Mouse (Mus musculus) neural tube, embryonic 15.5 days (tissue): ENCODE data around the gene Ugt1a8. TPM values are rescaled to one million over a fixed set of nuclear protein-coding genes. Genes with fewer than 3 reads are reported as not detected.

ENCODE experiments used
- ATAC-seq: fragments of 200-750 bp; cut with Nextera tagmentation; 2 replicates; pipeline ENCODE4 v1.8.0; 2017; ENCODE audit warnings: mild to moderate bottlenecking, moderate TSS enrichment, moderate library complexity; ENCODE audit not compliant: low FRiP score
- H3K27ac ChIP-seq: fragments of 300-500 bp; sonication (generic); replicated peaks from 2 replicates; pipeline ENCODE4 v1.5.1; 2015; ENCODE audit warnings: mild to moderate bottlenecking, inconsistent platforms
- H3K27me3 ChIP-seq: fragments of 300-500 bp; sonication (generic); replicated peaks from 2 replicates; pipeline ENCODE4 v1.6.1; 2015; ENCODE audit warnings: inconsistent platforms
- H3K36me3 ChIP-seq: fragments of 300-500 bp; sonication (generic); 2 replicates; pipeline ENCODE4 v1.6.1; 2015; ENCODE audit warnings: inconsistent platforms
- H3K4me1 ChIP-seq: fragments of 300-500 bp; sonication (generic); 2 replicates; pipeline ENCODE4 v1.6.1; 2015; ENCODE audit warnings: inconsistent platforms
- H3K4me2 ChIP-seq: fragments of 300-500 bp; sonication (generic); 2 replicates; pipeline ENCODE4 v1.6.1; 2015; ENCODE audit warnings: inconsistent platforms, mild to moderate bottlenecking, moderate library complexity
- H3K4me3 ChIP-seq: fragments of 300-500 bp; sonication (generic); replicated peaks from 2 replicates; pipeline ENCODE4 v1.5.1; 2015; ENCODE audit warnings: mild to moderate bottlenecking, inconsistent platforms
- H3K9ac ChIP-seq: fragments of 300-500 bp; sonication (generic); replicated peaks from 2 replicates; pipeline ENCODE4 v1.6.1; 2015; ENCODE audit warnings: mild to moderate bottlenecking, inconsistent platforms
- H3K9me3 ChIP-seq: fragments of 300-500 bp; sonication (generic); replicated peaks from 2 replicates; pipeline ENCODE4 v1.6.1; 2016; ENCODE audit warnings: inconsistent platforms
- WGBS: fragments of 180-500 bp; shearing (Covaris S2); methylation state at CpG from one replicate; pipeline ENCODE4 v1.1.7; 2015; ENCODE audit warnings: mixed read lengths; 5-methylcytosine and 5-hydroxymethylcytosine counted together
- polyA plus RNA-seq: library from polyadenylated mRNA; unstranded; fragments of >200 nt; fragmentation: Nextera tagmentation; extraction: Ambion mirVana; gene quantifications from 2 replicates; pipeline ENCODE4 v1.2.1, GENCODE M21; 2015

Gene Ugt1a8
- polyA plus RNA-seq, 1 experiment from 2014 or later = not detected

DNA sequence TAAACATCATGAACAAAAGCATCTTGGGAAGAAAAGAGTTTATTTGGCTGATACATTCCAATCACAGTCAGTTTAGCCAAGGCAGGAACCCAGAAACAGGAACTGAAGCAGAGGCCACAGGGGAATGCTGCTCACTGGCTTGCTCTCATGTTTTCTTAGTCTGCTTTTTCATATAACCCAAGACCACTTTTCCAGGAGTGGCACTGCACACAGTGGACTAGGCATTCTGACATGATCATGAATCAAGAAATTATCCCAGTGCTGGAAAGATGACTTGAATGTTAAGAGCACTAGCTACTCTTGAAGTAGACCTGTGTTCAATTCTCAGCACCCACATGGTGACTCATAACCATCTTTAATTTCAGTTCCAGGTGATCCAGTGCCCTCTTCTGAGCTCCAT lies 138.1 kb downstream of the Ugt1a8 start:
- no peaks in the 10 kb centered on the region for H3K27me3 ChIP-seq

DNA sequence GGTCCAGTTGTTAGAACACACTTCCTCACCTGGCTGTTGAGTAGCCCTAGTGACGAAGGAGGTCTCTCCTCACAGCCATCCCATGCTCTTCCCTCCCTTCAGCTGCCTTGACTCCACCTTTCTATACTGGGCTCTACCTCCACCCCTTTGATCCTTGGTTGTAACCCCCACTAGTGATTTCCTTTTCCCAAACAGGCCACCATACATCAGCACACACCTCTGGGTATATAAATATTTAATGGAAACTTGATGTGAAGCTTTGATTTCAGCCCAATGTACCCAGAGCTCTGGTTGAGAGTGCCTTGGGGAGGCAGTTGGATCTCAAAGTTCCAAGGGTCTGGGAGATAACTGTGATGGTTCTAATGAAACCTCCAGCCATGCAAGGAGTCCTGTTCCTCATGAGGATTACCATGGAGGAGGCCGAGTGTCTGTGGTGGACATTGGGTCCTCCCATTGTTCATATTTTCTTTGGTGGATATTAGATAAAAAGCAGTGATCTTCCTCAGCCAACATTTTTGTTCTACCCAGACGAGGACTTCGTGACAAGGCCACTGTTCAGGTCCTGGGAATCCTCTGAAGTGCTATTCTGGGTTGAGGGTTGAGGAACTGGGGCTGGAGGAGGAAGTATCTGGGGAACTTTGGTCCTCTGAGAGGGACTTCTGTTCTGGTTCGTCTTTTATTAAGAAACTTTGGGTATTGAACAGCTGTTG lies 139.2 kb downstream of the Ugt1a8 start, which contains the start of gene Mroh2a:
Gene Mroh2a, plus strand, starts transcription at position 317 of the 710 bp plus-strand sequence.
- no peaks in the 10 kb centered on the region for H3K4me1 ChIP-seq
- no peak within 1 kb of the TSS for H3K27ac ChIP-seq
- no peak for ATAC-seq
- H3K27me3 ChIP-seq = no peaks in the 10 kb centered on the region
- peaks cover 70% of the 10 kb centered on the region for H3K9me3 ChIP-seq
- 59% methylated on average over 5 of the region's 5 CpGs for WGBS
- no peak within 1 kb of the TSS for H3K4me2 ChIP-seq
- no peak within 1 kb of the TSS for H3K4me3 ChIP-seq
- H3K9ac ChIP-seq = no peak within 1 kb of the TSS
- H3K36me3 ChIP-seq = no peaks in the 10 kb centered on the region

More for the DNA sequence above, 138.1 kb downstream of the Ugt1a8 start:
- Histone ChIP-seq H3K36me3 (no peaks in the 10 kb centered on the region), H3K9ac (no peak overlapping the region), H3K9me3 (peaks cover 59% of the 10 kb centered on the region), H3K4me3 (no peak overlapping the region), H3K4me1 (no peaks in the 10 kb centered on the region), H3K27ac (no peak overlapping the region), H3K4me2 (no peak overlapping the region)
- ATAC-seq = no peak

DNA sequence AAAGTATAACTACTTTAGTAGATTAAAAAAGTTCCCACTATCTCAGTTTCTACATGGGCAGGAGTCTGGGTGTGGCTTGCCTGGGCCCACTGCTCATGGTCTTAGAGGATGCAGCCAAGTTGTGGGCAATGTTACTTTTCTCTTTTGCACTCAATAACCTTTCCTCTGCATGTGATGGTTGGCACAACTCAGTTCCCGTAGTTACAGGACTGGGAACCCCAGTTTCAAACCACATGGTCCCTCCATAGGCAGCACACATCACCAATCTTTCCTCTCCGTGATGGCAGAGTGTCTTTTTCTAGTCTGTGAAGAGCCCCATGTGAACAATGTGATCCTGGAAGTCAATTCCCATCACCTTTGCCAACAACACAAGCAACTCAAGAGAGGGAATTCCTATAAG lies 139.9 kb downstream of the Ugt1a8 start:
- Histone ChIP-seq H3K9me3 (peaks cover 72% of the 10 kb centered on the region), H3K4me2 (no peak overlapping the region), H3K27me3 (no peaks in the 10 kb centered on the region), H3K36me3 (no peaks in the 10 kb centered on the region), H3K9ac (no peak overlapping the region), H3K4me3 (no peak overlapping the region), H3K27ac (no peak overlapping the region), H3K4me1 (no peaks in the 10 kb centered on the region)
- WGBS = 61% methylated on average over 2 of the region's 2 CpGs
- ATAC-seq = no peak

DNA sequence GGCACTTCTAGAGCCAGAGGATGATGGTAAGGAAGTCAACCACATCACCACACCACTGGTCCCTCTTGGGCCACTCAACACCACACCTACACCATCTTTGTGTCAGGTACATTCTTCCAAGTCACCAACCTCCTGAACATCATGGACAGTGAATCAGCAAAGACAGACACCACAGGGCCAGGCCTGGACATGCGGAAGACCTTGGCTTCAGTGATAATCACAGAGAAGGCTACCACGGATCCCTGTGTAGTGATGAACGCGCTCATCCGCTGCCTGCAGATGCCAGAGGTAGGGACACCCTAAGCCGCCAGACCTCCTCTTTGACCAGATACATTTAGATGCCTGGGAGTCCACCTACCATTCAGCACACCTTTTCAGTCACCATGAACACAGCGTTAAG lies 140.5 kb downstream of the Ugt1a8 start:
- Histone ChIP-seq H3K9ac (no peak overlapping the region), H3K4me2 (no peak overlapping the region), H3K9me3 (peaks cover 78% of the 10 kb centered on the region), H3K4me1 (no peaks in the 10 kb centered on the region), H3K4me3 (no peak overlapping the region), H3K27ac (no peak overlapping the region), H3K36me3 (no peaks in the 10 kb centered on the region), H3K27me3 (no peaks in the 10 kb centered on the region)
- 72% methylated on average over 7 of the region's 7 CpGs for WGBS
- ATAC-seq = no peak

DNA sequence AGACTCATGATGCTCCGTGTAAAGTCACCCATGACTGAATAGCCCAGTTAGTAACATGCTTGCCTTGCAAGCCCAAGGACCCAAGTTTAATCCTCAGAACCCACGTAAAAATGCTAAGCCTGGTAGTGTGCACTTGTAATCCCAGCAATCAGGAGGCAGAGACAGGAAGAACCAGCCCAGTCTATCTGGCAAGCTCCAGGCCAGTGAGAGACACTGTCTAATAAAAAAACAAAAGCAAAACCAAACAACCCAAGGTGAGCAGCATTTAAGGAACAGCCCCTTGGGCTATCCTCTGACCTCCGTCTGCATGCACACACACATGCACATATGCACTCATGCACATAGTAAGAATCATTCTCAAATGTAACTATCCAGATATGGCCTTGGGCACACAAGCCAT lies 142.0 kb downstream of the Ugt1a8 start:
- no peak overlapping the region for H3K4me2 ChIP-seq
- 83% methylated on average over 3 of the region's 3 CpGs for WGBS
- H3K9me3 ChIP-seq = peaks cover 91% of the 10 kb centered on the region
- no peak overlapping the region for H3K27ac ChIP-seq
- no peak overlapping the region for H3K9ac ChIP-seq
- H3K36me3 ChIP-seq = no peaks in the 10 kb centered on the region
- H3K4me3 ChIP-seq = no peak overlapping the region
- H3K27me3 ChIP-seq = no peaks in the 10 kb centered on the region
- H3K4me1 ChIP-seq = no peaks in the 10 kb centered on the region
- ATAC-seq = no peak

DNA sequence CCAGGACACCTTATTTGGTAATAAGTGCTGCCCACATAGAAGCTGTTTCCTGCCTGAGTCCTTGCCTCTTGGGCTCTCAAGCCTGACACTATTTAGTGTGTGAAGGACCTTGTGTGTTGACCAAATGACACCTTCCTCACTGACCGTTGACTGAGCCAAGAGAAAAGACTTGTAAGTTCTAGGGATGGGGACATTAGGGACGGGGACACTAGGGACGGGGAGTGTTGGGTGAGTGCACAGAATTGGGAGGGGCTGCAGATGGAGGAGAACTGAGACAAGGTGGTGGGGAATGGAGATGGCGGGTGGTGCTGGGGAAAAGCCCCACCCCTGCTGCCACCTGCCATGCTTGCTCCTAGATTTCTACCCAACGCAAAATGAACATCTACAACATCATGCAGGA lies 142.4 kb downstream of the Ugt1a8 start:
- no peaks in the 10 kb centered on the region for H3K27me3 ChIP-seq
- no peaks in the 10 kb centered on the region for H3K4me1 ChIP-seq
- no peak overlapping the region for H3K9ac ChIP-seq
- WGBS = 88% methylated on average over 5 of the region's 5 CpGs
- H3K4me3 ChIP-seq = no peak overlapping the region
- H3K36me3 ChIP-seq = no peaks in the 10 kb centered on the region
- H3K9me3 ChIP-seq = peaks cover 95% of the 10 kb centered on the region
- H3K27ac ChIP-seq = no peak overlapping the region
- no peak overlapping the region for H3K4me2 ChIP-seq
- ATAC-seq = no peak

DNA sequence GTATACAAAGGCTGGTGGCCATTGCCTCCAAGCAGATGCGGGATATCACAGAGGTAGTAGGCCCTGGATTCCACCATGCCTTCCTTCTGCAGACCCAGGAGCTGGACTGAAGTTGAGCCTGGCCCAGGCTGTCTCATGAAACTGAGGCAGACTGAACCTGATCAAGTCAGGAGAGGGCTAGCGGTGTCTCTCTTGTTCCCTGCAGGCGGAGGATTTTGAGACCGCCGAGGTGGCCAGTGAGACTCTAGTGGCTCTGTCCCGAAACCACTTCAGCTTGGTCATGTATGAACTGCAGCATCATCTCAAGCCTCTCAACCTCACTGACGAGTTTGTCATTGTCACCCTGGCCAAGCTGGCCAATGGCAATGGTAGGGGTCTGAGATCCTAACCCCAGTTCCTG lies 142.8 kb downstream of the Ugt1a8 start:
- WGBS = 73% methylated on average over 7 of the region's 7 CpGs
- Histone ChIP-seq H3K27me3 (no peaks in the 10 kb centered on the region), H3K9ac (no peak overlapping the region), H3K27ac (no peak overlapping the region), H3K4me2 (no peak overlapping the region), H3K4me3 (no peak overlapping the region), H3K36me3 (no peaks in the 10 kb centered on the region), H3K4me1 (no peaks in the 10 kb centered on the region), H3K9me3 (peaks cover 98% of the 10 kb centered on the region)
- no peak for ATAC-seq

DNA sequence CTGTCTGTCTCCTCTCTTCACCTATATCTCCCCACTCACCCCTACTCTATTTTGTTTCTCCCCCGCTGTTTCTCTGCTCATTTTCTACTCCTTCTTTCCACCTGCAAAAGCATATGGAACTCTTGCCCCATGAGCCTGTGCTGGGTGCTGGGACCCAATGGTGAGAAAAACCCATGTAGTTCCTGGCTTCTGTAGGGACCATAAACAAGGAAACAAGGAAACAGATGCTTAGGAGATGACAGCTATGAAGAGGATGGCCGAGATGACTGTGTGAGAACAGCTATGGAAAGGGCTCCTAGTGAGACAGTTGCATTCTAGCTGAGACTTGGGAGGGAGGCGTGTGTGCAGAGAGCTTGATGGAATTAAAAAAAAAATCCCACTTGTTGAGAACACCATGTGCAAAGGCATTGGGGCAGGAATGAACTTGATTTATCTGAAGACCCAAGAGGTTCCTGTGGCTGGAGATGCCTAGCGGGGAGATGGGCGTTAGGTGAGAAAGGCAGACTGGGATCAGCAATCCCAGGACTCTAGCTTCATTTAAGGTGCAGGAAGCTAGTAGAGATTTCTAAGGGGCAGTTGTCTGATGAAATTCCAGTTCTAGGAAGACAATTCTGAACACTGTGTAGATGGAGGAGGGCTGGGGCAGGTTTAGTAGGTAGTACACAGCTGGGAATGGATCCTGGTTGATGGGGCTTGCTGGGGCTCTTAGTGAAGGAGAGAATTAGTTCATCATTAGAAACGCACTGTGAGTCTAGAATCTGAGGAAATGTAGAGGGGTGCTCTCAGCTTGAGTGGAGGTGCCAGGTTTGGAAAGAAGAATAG lies 143.6 kb downstream of the Ugt1a8 start:
- no peak overlapping the region for H3K4me3 ChIP-seq
- H3K27me3 ChIP-seq = no peaks in the 10 kb centered on the region
- H3K36me3 ChIP-seq = no peaks in the 10 kb centered on the region
- ATAC-seq = no peak
- no peaks in the 10 kb centered on the region for H3K4me1 ChIP-seq
- H3K9ac ChIP-seq = no peak overlapping the region
- H3K27ac ChIP-seq = no peak overlapping the region
- H3K4me2 ChIP-seq = no peak overlapping the region
- WGBS = 80% methylated on average over 6 of the region's 6 CpGs
- peaks cover 97% of the 10 kb centered on the region for H3K9me3 ChIP-seq

DNA sequence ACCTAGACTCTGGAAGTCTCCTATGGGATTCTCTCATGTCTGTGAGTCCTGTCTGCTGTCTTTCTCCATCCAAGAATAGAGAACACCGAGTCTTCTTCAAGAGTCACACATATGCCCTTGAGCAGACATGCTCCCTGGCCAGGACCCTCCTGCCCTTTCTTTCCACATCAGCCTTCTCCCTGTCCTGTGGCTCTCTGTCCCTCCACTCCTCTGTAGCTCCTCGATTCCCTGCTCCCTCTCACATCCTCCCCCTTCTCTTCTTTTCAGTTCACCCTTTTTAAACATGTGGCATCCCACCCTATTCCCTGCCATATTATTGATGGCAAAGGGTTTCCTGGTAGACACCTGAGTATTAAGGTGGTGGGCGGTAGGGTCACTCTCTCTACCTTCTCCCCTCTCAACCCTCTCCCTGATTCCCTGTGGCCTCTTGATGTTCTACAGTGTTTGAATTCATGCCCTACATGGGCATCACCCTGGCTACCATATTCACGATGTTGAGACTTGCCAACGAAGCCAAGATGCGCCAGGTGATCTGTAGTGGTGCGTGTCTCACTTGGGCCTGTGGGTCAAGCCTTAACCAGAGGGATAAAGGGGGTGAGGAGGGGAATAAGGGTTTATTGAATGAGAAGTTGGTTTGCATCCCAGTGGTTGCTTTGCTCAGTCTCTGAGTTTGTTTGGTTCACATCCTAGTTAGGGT lies 144.3 kb downstream of the Ugt1a8 start:
- Histone ChIP-seq H3K9ac (no peak overlapping the region), H3K4me2 (no peak overlapping the region), H3K27ac (no peak overlapping the region), H3K9me3 (peaks cover 94% of the 10 kb centered on the region), H3K4me3 (no peak overlapping the region), H3K4me1 (no peaks in the 10 kb centered on the region), H3K36me3 (no peaks in the 10 kb centered on the region), H3K27me3 (no peaks in the 10 kb centered on the region)
- ATAC-seq = no peak
- 70% methylated on average over 7 of the region's 7 CpGs for WGBS

DNA sequence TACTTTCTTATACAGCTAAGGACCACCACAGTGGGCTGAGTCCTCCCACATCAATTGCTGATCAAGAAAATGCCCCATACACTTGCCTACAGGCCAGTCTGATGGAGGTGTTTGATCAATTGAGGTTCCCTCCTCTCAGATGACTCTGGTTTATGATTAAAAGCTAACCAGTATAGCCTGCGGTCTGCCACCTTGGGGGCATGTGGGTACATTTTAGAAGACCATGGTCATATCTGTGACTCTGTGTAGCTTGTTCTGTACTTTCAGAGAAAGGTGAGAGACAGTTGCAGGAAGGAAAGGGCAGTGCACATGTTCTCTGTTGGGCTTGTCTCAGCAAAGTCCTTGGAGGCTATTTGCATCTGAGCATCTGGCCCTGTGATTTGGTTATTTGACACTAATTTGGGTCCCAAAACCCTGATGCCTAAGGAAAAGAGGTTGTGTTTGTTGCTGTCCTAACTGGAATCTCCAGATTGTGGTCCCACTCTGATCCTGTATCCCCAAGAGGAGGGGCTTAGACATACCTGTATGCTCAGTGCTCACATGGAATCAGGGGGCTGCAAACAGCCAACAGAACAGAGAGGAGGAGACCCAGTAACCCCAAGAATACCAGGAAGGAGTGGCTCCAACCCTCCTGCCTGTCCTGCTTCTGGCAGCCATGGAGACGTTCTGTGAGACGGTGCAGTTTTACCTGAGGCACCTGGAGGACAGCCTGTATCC lies 145.2 kb downstream of the Ugt1a8 start:
- Histone ChIP-seq H3K4me1 (no peaks in the 10 kb centered on the region), H3K4me2 (no peak overlapping the region), H3K27me3 (no peaks in the 10 kb centered on the region), H3K4me3 (no peak overlapping the region), H3K9ac (no peak overlapping the region), H3K27ac (no peak overlapping the region), H3K9me3 (peaks cover 94% of the 10 kb centered on the region), H3K36me3 (no peaks in the 10 kb centered on the region)
- no peak for ATAC-seq
- WGBS = 60% methylated on average over 3 of the region's 3 CpGs

DNA sequence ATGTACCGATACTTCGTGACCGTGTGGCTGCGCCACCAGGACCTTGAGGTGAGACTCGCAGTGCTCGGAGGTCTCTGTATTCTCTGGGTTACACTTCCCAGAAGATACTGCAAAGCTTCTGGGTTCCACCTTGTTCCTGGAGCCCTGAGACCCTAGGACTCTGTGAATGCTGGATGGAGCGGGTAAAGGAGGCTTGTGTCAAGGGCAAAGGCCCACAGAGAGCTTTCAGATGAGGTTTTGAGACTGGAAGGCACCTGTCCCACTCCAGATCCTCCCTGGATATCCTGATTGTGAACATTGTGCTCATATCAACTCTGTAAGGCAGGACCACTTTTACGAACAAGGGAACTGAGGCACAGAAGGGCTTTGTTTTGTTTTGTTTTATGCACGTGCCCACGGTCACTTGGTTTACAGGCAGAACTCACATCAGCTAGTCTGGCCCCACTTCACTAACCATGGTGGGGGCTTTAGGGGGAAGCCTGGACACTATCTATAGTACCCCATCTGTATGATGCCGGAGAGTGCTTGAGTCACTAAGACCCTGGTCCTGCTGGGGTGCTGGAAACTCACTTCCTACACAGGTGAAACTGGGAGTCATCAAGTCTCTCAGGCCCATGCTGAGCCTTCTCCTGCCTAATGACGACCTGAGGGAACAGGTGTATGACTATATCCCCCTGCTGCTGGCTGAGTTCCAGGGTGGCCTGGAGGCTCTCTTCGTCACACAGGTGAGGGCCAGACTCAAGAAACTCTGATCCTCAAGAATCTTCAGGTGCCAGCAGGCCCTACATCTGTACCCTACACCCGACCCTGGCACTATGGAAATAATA lies 146.0 kb downstream of the Ugt1a8 start:
- Histone ChIP-seq H3K9me3 (peaks cover 94% of the 10 kb centered on the region), H3K4me1 (no peaks in the 10 kb centered on the region), H3K4me3 (no peak overlapping the region), H3K27me3 (no peaks in the 10 kb centered on the region), H3K4me2 (no peak overlapping the region), H3K9ac (no peak overlapping the region), H3K36me3 (no peaks in the 10 kb centered on the region), H3K27ac (no peak overlapping the region)
- ATAC-seq = 0 out of 2 replicates have a peak, but pooled peaks have one; percentile 5
- 71% methylated on average over 14 of the region's 14 CpGs for WGBS
